Mouse (Mus musculus) regulatory T cell (primary cell): Measurements from ENCODE around the gene Olfr139.

Experiments
- in situ Hi-C: fragments of 300-600 bp; cut with MboI, MseI; formaldehyde crosslinking; loops from one replicate; pipeline ENCODE4 v1.15.1; 2025; ENCODE audit warnings: high pct_unique_total_duplicates

Gene Olfr139

GRCm38 (mm10) chr11:74056451-74056850, at the start of gene Olfr139, which contains the start of gene Olfr399:
Olfr139 (minus strand) TSS chr11:74056551.
Olfr399 (minus strand) TSS chr11:74056615.
- in situ Hi-C loops, result no loop called here

DNA sequence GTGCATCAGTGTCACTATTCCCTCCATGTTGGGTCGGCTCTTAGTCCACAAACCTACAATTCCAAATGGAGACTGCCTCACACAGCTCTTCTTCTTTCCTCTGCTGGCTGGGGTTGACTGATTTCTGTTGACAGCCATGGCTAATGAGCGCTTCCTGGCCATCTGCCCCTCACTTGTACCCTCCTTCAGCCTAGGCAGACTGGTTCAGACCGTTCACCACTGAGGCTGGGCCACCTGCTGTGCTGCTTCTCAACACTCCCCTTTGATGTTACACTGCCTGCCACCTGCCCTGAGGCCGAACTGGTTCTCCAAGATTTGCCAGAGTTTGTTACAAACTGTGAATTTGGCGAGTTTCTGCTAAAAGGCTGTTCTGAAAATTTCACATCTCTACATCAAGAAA, 48.7 kb upstream of the Olfr139 start:
- in situ Hi-C loops, result no loop called here

DNA sequence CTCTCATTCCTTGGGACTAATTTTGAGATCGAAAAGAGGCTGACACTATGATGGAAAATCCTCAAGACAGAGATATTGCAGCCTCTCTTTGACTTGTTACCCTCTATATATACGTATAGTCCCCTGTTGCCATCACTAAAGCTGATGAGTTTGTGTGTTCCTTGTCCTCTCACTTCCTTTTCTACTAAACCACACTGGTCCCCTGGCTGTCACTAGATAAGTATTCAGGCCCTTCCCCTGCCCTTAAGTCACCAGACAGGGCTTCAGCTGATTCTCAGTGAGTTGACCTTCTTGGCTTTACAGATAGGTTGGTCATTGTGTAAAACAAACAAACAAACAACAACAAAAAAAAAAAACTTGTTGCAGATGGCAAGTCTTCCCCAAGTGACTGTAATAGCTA, 45.2 kb upstream of the Olfr139 start:
- in situ Hi-C loops, result no loop called here

DNA sequence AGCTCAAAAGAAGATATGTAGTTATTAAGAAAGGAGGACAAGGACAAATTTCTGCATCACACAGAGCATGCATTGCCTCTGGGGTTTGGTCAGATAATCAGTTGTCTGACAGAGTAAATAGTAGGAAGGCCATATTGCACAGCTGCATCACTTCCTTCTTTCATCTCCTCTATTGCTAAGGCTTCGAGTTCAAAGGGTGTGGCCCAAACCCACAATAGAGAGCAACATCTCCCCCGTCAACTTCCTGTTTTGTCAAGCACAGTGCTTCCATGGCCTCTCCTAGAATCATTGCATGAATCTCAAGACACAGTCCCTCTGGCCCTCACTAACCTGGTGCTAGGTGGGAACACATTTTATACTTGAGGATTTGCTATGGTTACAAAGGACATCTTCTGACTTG, 44.4 kb upstream of the Olfr139 start:
- in situ Hi-C loops, result no loop called here

- in situ Hi-C loops, result no loop called here
Observed at GRCm38 (mm10) chr11:74069655-74070054, 13.3 kb upstream of the Olfr139 start, which contains the start of gene Zfp616. Zfp616 (plus strand) TSS chr11:74069955.

GRCm38 (mm10) chr11:74051347-74051746, 5.0 kb downstream of the Olfr139 start:
- in situ Hi-C loops, result no loop called here
